Mouse (Mus musculus): Measurements from ENCODE around the gene Chrm1. TPM values are rescaled to one million over a fixed set of nuclear protein-coding genes. Genes with fewer than 3 reads are reported as not detected.

Chrm1 gene
- polyA plus RNA-seq (2017; shearing (Covaris generic)), result not detected

GRCm38 (mm10) chr19:8663360-8663839 lies at the start of gene Chrm1:
Chrm1 (plus strand) TSS chr19:8663789.

GRCm38 (mm10) chr19:8617904-8618303 lies 45.7 kb upstream of the Chrm1 start, which contains the start of gene Slc22a6:
Slc22a6 (plus strand) TSS chr19:8618039.

GRCm38 (mm10) chr19:8722907-8723573 lies 59.5 kb downstream of the Chrm1 start, which contains the start of gene Slc3a2:
Slc3a2 (minus strand) TSS chr19:8723369.

Other genes starting within 250 kb of the Chrm1 start
- gene Slc22a8, start 72.5 kb upstream of the Chrm1 start, polyA plus RNA-seq (2017; shearing (Covaris generic)), result not detected
- not detected for gene Slc22a6, start 45.8 kb upstream of the Chrm1 start, polyA plus RNA-seq (2017; shearing (Covaris generic))
- gene Slc3a2, start 59.6 kb downstream of the Chrm1 start, polyA plus RNA-seq (2017; shearing (Covaris generic)), result 127 TPM
- gene Wdr74, start 72.0 kb downstream of the Chrm1 start, polyA plus RNA-seq (2017; shearing (Covaris generic)), result 84.1 TPM
- gene 1700092M07Rik, start 76.9 kb downstream of the Chrm1 start, polyA plus RNA-seq (2017; shearing (Covaris generic)), result 3.2 TPM
- gene Stx5a, start 77.6 kb downstream of the Chrm1 start, polyA plus RNA-seq (2017; shearing (Covaris generic)), result 169 TPM
- 265 TPM for gene Nxf1, start 93.3 kb downstream of the Chrm1 start, polyA plus RNA-seq (2017; shearing (Covaris generic))
- gene Tmem223, start 107.2 kb downstream of the Chrm1 start, polyA plus RNA-seq (2017; shearing (Covaris generic)), result 102 TPM
- 170 TPM for gene Tmem179b, start 110.7 kb downstream of the Chrm1 start, polyA plus RNA-seq (2017; shearing (Covaris generic))
- gene Taf6l, start 122.6 kb downstream of the Chrm1 start, polyA plus RNA-seq (2017; shearing (Covaris generic)), result 5.1 TPM
- 164 TPM for gene Polr2g, start 134.8 kb downstream of the Chrm1 start, polyA plus RNA-seq (2017; shearing (Covaris generic))
- 3.8 TPM for gene Zbtb3, start 138.8 kb downstream of the Chrm1 start, polyA plus RNA-seq (2017; shearing (Covaris generic))
- gene Ttc9c, start 155.5 kb downstream of the Chrm1 start, polyA plus RNA-seq (2017; shearing (Covaris generic)), result 54.6 TPM
- gene Hnrnpul2, start 156.2 kb downstream of the Chrm1 start, polyA plus RNA-seq (2017; shearing (Covaris generic)), result 8.4 TPM
- gene AC129217.1, start 166.0 kb downstream of the Chrm1 start, polyA plus RNA-seq (2017; shearing (Covaris generic)), result not detected
- 105 TPM for gene Bscl2, start 173.7 kb downstream of the Chrm1 start, polyA plus RNA-seq (2017; shearing (Covaris generic))
- 0.35 TPM for gene Gng3, start 175.4 kb downstream of the Chrm1 start, polyA plus RNA-seq (2017; shearing (Covaris generic))
- gene Lrrn4cl, start 187.0 kb downstream of the Chrm1 start, polyA plus RNA-seq (2017; shearing (Covaris generic)), result not detected
- gene Ubxn1, start 207.7 kb downstream of the Chrm1 start, polyA plus RNA-seq (2017; shearing (Covaris generic)), result 159 TPM
- gene Uqcc3, start 217.1 kb downstream of the Chrm1 start, polyA plus RNA-seq (2017; shearing (Covaris generic)), result 84.5 TPM
- 110 TPM for gene Lbhd1, start 219.9 kb downstream of the Chrm1 start, polyA plus RNA-seq (2017; shearing (Covaris generic))
- not detected for gene Gm49403, start 220.1 kb downstream of the Chrm1 start, polyA plus RNA-seq (2017; shearing (Covaris generic))
- 59.2 TPM for gene 1810009A15Rik, start 225.1 kb downstream of the Chrm1 start, polyA plus RNA-seq (2017; shearing (Covaris generic))
- not detected for gene Gm49416, start 225.1 kb downstream of the Chrm1 start, polyA plus RNA-seq (2017; shearing (Covaris generic))
- 47.9 TPM for gene Ints5, start 229.2 kb downstream of the Chrm1 start, polyA plus RNA-seq (2017; shearing (Covaris generic))
- gene Ganab, start 234.3 kb downstream of the Chrm1 start, polyA plus RNA-seq (2017; shearing (Covaris generic)), result 137 TPM

All from activated CD4-positive, CD25-positive, alpha-beta regulatory T cell, adult 9 weeks (primary cell).